Mouse (Mus musculus) A20 (cell line): ENCODE measurements around the gene Psmb9.

Experiments
- DNase-seq: peaks from one replicate; pipeline ENCODE4 v3.0.0-alpha.2; 2011; ENCODE audit warnings: low read depth, low spot score

The Psmb9 gene

DNA sequence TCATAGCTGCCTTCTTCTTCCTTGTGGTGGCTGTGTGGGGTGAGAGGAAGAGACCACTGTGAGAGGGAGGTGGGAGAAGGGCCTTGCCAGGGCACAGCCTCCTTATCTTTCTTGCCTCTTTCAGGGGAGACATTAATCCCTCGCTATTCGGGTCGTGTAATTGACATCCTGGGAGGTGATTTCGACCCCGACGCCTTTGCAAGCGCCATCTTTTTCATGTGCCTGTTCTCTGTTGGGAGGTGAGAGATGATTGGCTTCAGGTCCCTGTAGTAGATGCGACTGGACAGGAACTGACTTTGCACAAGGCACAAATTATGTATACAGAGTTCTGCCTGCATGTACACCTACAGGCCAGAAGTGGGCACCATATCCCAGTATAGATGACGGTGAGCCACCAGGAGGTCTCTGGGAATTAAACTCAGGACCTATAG is 18.2 kb upstream of the Psmb9 start:
- peak; percentile 85 for DNase-seq

GRCm38 (mm10) chr17:34205021-34205745 is 17.6 kb upstream of the Psmb9 start:
- peak; percentile 71 for DNase-seq

DNA sequence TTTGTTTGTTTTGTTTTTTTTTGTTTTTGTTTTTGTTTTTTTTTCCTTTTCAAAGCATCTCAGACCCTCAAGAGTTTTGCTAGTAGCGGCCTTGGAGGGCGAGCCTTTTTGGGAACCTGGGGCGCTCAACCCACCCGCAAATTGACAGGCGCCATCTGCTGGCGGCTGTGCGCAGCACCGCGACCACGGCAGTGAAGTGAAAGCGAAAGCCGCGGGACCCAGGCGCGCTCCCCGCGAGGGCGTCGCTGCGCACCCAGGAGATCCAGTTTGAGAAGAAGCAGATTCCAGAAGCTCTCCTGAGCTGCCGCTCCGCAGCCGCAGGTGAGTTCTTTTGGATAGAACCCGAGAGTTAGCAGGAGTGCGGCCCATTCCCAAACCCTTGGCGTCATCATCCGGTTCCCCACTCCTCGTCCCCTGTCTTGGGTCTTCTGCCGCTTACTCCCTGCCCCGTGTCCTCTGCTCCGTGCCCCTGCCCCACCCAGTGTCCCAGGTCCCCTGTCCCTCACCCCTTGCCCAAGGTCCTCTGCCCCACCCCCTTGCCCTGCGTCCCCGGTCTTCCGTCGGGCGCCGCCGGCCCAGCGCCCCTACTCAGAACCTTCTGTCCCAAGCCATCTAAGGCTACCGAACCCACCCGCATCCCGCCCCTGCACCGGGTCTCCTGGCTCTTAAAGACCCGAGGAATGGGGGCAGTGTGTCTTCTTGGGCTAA is 16.9 kb upstream of the Psmb9 start:
- DNase-seq, result peak; percentile 92

DNA sequence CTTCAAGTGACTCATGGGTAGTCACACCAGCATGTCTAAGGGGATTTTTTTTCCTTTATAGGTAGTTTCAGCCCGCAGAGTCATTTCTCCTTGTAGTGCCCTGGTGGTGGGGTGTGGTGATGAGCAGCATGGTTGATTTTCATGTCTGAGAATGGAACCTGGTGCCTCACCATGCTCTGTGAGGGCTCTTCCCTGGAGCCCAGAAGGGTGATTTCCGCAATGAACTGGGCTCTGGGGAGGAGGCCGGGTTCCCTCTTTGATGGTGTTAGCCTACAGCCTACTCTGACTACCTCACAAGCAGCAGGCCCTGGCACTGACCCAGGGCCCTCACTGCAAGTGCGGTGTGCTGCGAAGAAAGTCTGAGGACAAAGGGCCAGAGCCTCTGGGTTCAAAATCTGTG is 15.9 kb upstream of the Psmb9 start, which contains the start of gene Tap2:
TSS of gene Tap2 (plus strand) at position 84 of the 400 bp plus-strand sequence.
- DNase-seq, result peak; percentile 76

- DNase-seq, result peak; percentile 42
Observed at GRCm38 (mm10) chr17:34202760-34203442, 15.3 kb upstream of the Psmb9 start.

GRCm38 (mm10) chr17:34201506-34202055 is 14.0 kb upstream of the Psmb9 start:
- DNase-seq, result no peak

DNA sequence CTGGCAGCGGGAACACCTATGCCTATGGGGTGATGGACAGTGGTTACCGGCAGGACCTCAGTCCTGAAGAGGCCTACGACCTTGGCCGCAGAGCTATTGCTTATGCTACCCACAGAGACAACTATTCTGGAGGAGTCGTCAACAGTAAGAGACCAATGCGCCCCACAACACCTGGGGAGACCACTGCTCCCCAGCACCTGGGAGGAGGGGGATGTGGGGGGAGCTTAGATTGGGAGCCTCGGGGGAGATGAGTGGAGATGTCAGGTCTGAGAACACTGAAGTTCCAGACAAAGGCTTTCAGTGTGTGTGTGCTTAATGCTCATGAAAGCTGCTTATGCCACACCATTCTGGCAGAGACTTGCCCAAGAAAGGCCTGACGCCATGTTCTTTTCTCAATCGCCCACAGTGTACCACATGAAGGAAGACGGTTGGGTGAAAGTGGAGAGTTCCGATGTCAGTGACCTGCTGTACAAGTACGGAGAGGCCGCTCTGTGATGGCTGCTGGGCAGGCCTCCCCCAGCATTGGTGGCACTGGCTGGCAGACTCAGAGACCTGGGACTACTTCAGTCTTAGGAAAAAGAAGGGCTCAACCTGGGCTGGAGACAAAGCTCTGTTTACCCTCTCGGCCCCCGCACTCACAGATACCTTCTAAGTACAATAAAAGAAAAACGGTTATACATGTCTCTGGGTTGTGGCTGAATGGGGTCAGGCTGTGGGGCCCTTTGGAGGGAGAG is 13.4 kb upstream of the Psmb9 start:
- DNase-seq, result no peak

- no peak for DNase-seq
Observed at GRCm38 (mm10) chr17:34200047-34200446, 12.5 kb upstream of the Psmb9 start.

DNA sequence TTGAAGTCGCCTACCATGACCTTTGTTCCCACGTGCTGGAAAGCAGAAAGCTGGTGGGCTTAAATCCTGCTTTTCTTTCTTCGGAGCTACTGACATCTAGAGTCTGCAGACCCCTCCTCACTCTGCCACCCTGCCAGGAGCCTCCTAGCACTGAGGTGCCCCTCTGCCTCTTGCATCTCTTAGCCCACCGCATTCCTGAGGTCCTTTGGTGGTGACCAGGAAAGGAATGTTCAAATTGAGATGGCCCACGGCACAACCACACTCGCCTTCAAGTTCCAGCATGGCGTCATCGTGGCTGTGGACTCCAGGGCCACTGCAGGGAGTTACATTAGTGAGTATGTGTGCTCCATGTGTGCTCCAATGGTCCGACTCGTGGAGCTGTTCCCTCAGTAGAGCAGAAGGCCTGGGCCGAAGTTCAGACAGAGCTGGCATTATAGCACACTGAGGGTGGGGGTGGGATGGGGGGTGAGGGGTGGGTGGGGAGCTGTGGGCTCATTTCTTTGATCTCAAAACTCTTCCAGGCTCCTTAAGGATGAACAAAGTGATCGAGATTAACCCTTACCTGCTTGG is 11.6 kb upstream of the Psmb9 start:
- DNase-seq, result no peak

GRCm38 (mm10) chr17:34198521-34198912 is 11.0 kb upstream of the Psmb9 start:
- DNase-seq, result no peak

- DNase-seq, result peak; percentile 93
Observed at GRCm38 (mm10) chr17:34197904-34198520, 10.4 kb upstream of the Psmb9 start.

- peak; percentile 94 for DNase-seq
Observed at GRCm38 (mm10) chr17:34196941-34197894, 9.7 kb upstream of the Psmb9 start, which contains the start of gene Psmb8. TSS of gene Psmb8 (plus strand) at chr17:34197721.

DNA sequence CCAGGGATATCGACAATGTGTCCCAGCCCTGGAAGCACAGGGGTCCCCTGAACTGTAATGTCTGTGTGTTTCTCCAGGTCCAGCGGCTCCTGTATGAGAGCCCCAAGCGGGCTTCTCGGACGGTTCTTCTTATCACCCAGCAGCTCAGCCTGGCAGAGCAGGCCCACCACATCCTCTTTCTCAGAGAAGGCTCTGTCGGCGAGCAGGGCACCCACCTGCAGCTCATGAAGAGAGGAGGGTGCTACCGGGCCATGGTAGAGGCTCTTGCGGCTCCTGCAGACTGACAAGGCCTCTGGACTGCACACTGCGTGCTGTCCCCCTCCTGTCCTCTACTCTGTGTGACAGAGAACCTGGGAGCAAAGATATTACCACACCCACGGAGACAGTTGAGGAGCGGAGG is 8.9 kb upstream of the Psmb9 start:
- peak; percentile 91 for DNase-seq

GRCm38 (mm10) chr17:34194723-34195122 is 7.2 kb upstream of the Psmb9 start:
- DNase-seq, result no peak

- DNase-seq, result no peak
Observed at GRCm38 (mm10) chr17:34193468-34193867, 5.9 kb upstream of the Psmb9 start.

DNA sequence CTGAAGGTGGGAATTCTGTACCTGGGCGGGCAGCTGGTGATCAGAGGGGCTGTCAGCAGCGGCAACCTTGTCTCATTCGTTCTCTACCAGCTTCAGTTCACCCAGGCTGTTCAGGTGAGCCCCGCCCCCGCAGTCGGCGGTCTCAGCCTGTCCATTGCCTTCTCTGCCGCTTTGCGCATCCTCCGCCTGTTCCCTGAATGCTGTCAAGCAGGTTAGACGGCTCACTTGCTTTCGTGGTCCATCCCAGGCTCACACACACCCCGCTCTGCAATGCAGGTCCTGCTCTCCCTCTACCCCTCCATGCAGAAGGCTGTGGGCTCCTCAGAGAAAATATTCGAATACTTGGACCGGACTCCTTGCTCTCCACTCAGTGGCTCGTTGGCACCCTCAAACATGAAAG is 5.3 kb upstream of the Psmb9 start:
- DNase-seq, result no peak

GRCm38 (mm10) chr17:34188986-34189385 is 1.4 kb upstream of the Psmb9 start:
- DNase-seq, result no peak

DNA sequence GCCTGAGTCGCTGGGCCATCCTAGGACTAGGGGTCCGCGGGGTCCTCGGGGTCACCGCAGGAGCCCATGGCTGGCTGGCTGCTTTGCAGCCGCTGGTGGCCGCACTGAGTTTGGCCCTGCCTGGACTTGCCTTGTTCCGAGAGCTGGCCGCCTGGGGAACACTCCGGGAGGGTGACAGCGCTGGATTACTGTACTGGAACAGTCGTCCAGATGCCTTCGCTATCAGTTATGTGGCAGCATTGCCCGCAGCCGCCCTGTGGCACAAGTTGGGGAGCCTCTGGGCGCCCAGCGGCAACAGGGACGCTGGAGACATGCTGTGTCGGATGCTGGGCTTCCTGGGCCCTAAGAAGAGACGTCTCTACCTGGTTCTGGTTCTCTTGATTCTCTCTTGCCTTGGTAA is 446 bp upstream of the Psmb9 start:
- peak; percentile 63 for DNase-seq

- DNase-seq, result no peak
Observed at GRCm38 (mm10) chr17:34186885-34187260, 691 bp downstream of the Psmb9 start.
